Mouse (Mus musculus) forebrain, embryonic 11.5 days (tissue): ENCODE data around the gene 1110017D15Rik. TPM values are rescaled to one million over a fixed set of nuclear protein-coding genes. Genes with fewer than 3 reads are reported as not detected.

ENCODE experiments used
- ATAC-seq: fragments of 200-750 bp; cut with Nextera tagmentation; replicated peaks from 2 replicates; pipeline ENCODE4 v1.8.0; 2017; ENCODE audit warnings: moderate TSS enrichment; ENCODE audit not compliant: low FRiP score
- DNase-seq: peaks from one replicate; pipeline ENCODE4 v3.0.0-alpha.2; 2017; ENCODE audit warnings: low spot score
- H3K27ac ChIP-seq: fragments of 300-500 bp; sonication (generic); 2 replicates; pipeline ENCODE4 v1.5.1; 2014; ENCODE audit warnings: low read depth, low read length
- H3K27me3 ChIP-seq: fragments of 300-500 bp; sonication (generic); 2 replicates; pipeline ENCODE4 v1.6.1; 2014; ENCODE audit warnings: mild to moderate bottlenecking, low read length, mixed read lengths; ENCODE audit not compliant: control insufficient read depth, insufficient read depth
- H3K36me3 ChIP-seq: fragments of 300-500 bp; sonication (generic); 2 replicates; pipeline ENCODE4 v1.6.1; 2014; ENCODE audit warnings: mild to moderate bottlenecking, low read length, moderate library complexity, mixed read lengths; ENCODE audit not compliant: control insufficient read depth, insufficient read depth
- H3K4me1 ChIP-seq: fragments of 300-500 bp; sonication (generic); replicated peaks from 2 replicates; pipeline ENCODE4 v1.6.1; 2014; ENCODE audit warnings: low read length, mixed read lengths; ENCODE audit not compliant: control insufficient read depth, insufficient read depth
- H3K4me2 ChIP-seq: fragments of 300-500 bp; sonication (generic); 2 replicates; pipeline ENCODE4 v1.6.1; 2014; ENCODE audit warnings: low read depth, mild to moderate bottlenecking, low read length, moderate library complexity, mixed read lengths; ENCODE audit not compliant: severe bottlenecking
- H3K4me3 ChIP-seq: fragments of 300-500 bp; sonication (generic); 2 replicates; pipeline ENCODE4 v1.5.1; 2014; ENCODE audit warnings: low read depth, low read length
- H3K9ac ChIP-seq: fragments of 300-500 bp; sonication (generic); 2 replicates; pipeline ENCODE4 v1.6.1; 2014; ENCODE audit warnings: low read length
- H3K9me3 ChIP-seq: fragments of 300-500 bp; sonication (generic); 2 replicates; pipeline ENCODE4 v1.6.1; 2016; ENCODE audit warnings: low read length, mixed read lengths; ENCODE audit not compliant: control insufficient read depth
- WGBS: fragments of 180-500 bp; shearing (Covaris S2); extraction: QIAGEN DNeasy Blood & Tissue Kit; methylation state at CpG from one replicate; pipeline ENCODE4 v1.1.7; 2014; 5-methylcytosine and 5-hydroxymethylcytosine counted together
- polyA plus RNA-seq: library from polyadenylated mRNA; unstranded; fragments of >200 nt; fragmentation: Nextera tagmentation; extraction: Ambion mirVana; gene quantifications from 2 replicates; pipeline ENCODE4 v1.2.1, GENCODE M21; 2014

The 1110017D15Rik gene
- 4.8 and 5.2 TPM in 2 replicates for polyA plus RNA-seq

GRCm38 (mm10) chr4:41517233-41517632 lies at the start of gene 1110017D15Rik:
Gene 1110017D15Rik, minus strand, starts transcription at chr4:41517333.
- 89% methylated on average over 2 of the region's 2 CpGs for WGBS
- no peak for DNase-seq
- H3K4me2 ChIP-seq: no peak within 1 kb of the TSS
- H3K27ac ChIP-seq: no peak within 1 kb of the TSS
- no peaks in the 10 kb centered on the region for H3K36me3 ChIP-seq
- H3K4me1 ChIP-seq: no peaks in the 10 kb centered on the region
- H3K9ac ChIP-seq: no peak within 1 kb of the TSS
- H3K9me3 ChIP-seq: no peaks in the 10 kb centered on the region
- H3K4me3 ChIP-seq: no peak within 1 kb of the TSS
- H3K27me3 ChIP-seq: no peaks in the 10 kb centered on the region
- ATAC-seq: no peak

- Histone ChIP-seq H3K4me1 (peaks cover 17% of the 10 kb centered on the region; the same call in 1 of the 2 replicates), H3K27ac (no peak overlapping the region; the same call in 1 of the 2 replicates), H3K9ac (no peak overlapping the region), H3K4me2 (no peak overlapping the region), H3K4me3 (no peak overlapping the region), H3K27me3 (peaks cover 3% of the 10 kb centered on the region; the same call in 1 of the 2 replicates), H3K36me3 (no peaks in the 10 kb centered on the region), H3K9me3 (no peaks in the 10 kb centered on the region)
- WGBS: 5% methylated on average over 3 of the region's 3 CpGs
- DNase-seq (no peak), ATAC-seq (no peak)
Observed at GRCm38 (mm10) chr4:41566123-41566522, 49.0 kb upstream of the 1110017D15Rik start.

- no peaks in the 10 kb centered on the region for H3K9me3 ChIP-seq
- no peak overlapping the region for H3K4me2 ChIP-seq
- no peak overlapping the region for H3K4me3 ChIP-seq
- ATAC-seq (no peak), DNase-seq (no peak)
- peaks cover 10% of the 10 kb centered on the region; the same call in 1 of the 2 replicates for H3K4me1 ChIP-seq
- no peak overlapping the region for H3K27ac ChIP-seq
- no peaks in the 10 kb centered on the region for H3K36me3 ChIP-seq
- H3K9ac ChIP-seq: no peak overlapping the region
- H3K27me3 ChIP-seq: peaks cover 3% of the 10 kb centered on the region; the same call in 1 of the 2 replicates
- 95% methylated on average over 5 of the region's 5 CpGs for WGBS
Observed at GRCm38 (mm10) chr4:41563297-41563696, 46.2 kb upstream of the 1110017D15Rik start.

- WGBS: 85% methylated on average over 3 of the region's 3 CpGs
- Histone ChIP-seq H3K4me3 (no peak overlapping the region), H3K9me3 (no peaks in the 10 kb centered on the region), H3K27ac (no peak overlapping the region), H3K36me3 (no peaks in the 10 kb centered on the region), H3K4me1 (no peaks in the 10 kb centered on the region), H3K27me3 (no peaks in the 10 kb centered on the region), H3K9ac (no peak overlapping the region), H3K4me2 (no peak overlapping the region)
- DNase-seq (no peak), ATAC-seq (no peak)
Observed at GRCm38 (mm10) chr4:41557092-41557491, 40.0 kb upstream of the 1110017D15Rik start.

- Histone ChIP-seq H3K4me3 (no peak overlapping the region), H3K4me2 (no peak overlapping the region), H3K4me1 (no peaks in the 10 kb centered on the region), H3K27me3 (no peaks in the 10 kb centered on the region), H3K27ac (no peak overlapping the region), H3K36me3 (no peaks in the 10 kb centered on the region), H3K9ac (no peak overlapping the region), H3K9me3 (no peaks in the 10 kb centered on the region)
- 71% methylated on average over 5 of the region's 5 CpGs for WGBS
- no peak for ATAC-seq
- no peak for DNase-seq
Observed at GRCm38 (mm10) chr4:41556311-41556953, 39.3 kb upstream of the 1110017D15Rik start.

- Histone ChIP-seq H3K4me3 (no peak overlapping the region), H3K9ac (no peak overlapping the region), H3K27me3 (no peaks in the 10 kb centered on the region), H3K9me3 (no peaks in the 10 kb centered on the region), H3K4me2 (no peak overlapping the region), H3K27ac (no peak overlapping the region), H3K36me3 (no peaks in the 10 kb centered on the region), H3K4me1 (no peaks in the 10 kb centered on the region)
- ATAC-seq (no peak), DNase-seq (no peak)
- WGBS: 86% methylated on average over 14 of the region's 14 CpGs
Observed at GRCm38 (mm10) chr4:41554994-41555663, 38.0 kb upstream of the 1110017D15Rik start.

- Histone ChIP-seq H3K4me2 (no peak overlapping the region), H3K4me1 (no peaks in the 10 kb centered on the region), H3K27ac (no peak overlapping the region), H3K36me3 (no peaks in the 10 kb centered on the region), H3K27me3 (no peaks in the 10 kb centered on the region), H3K4me3 (no peak overlapping the region), H3K9ac (no peak overlapping the region), H3K9me3 (no peaks in the 10 kb centered on the region)
- WGBS: 72% methylated on average over 11 of the region's 11 CpGs
- ATAC-seq (no peak), DNase-seq (no peak)
Observed at GRCm38 (mm10) chr4:41553116-41553515, 36.0 kb upstream of the 1110017D15Rik start.

- no peaks in the 10 kb centered on the region for H3K4me1 ChIP-seq
- DNase-seq (peak; percentile 88), ATAC-seq (peak; percentile 39; the same call in 1 of the 2 replicates)
- no peaks in the 10 kb centered on the region for H3K27me3 ChIP-seq
- WGBS: 34% methylated on average over 6 of the region's 6 CpGs
- H3K4me3 ChIP-seq: no peak overlapping the region
- no peak overlapping the region for H3K4me2 ChIP-seq
- no peaks in the 10 kb centered on the region for H3K9me3 ChIP-seq
- no peaks in the 10 kb centered on the region for H3K36me3 ChIP-seq
- no peak overlapping the region for H3K27ac ChIP-seq
- H3K9ac ChIP-seq: no peak overlapping the region
Observed at GRCm38 (mm10) chr4:41552529-41552928, 35.4 kb upstream of the 1110017D15Rik start.
